Comparison of ENCODE assay signal across 2 mouse cellular contexts in genomic region chr17:34118113-34118872, GRCm38 (mm10).
A peak's percentile ranks its signal among the peaks of the same experiment; 100 is the strongest.
TF ChIP-seq lines count a peak whose summit lies in the region.

No protein-coding gene starts in this region.

TF ChIP-seq in C2C12, 6 proteins besides CTCF, POLR2A, EP300 and RAD21:
- TF ChIP-seq MYOG (IDR thresholded peaks at IDR 0.05; ENCODE audit: control insufficient read depth, extremely low read depth, insufficient read length), result no peak
- TF ChIP-seq MYOD1 (IDR thresholded peaks at IDR 0.05; ENCODE audit: control insufficient read depth, insufficient read length, low read depth), result no peak
- TF ChIP-seq MAX (IDR thresholded peaks at IDR 0.05), result no peak
- no peak for TF ChIP-seq USF1 (IDR thresholded peaks at IDR 0.05; ENCODE audit: low read depth)
- no peak for TF ChIP-seq CEBPB (IDR thresholded peaks at IDR 0.05; ENCODE audit: low read depth)

TF ChIP-seq in MEL, 35 proteins besides CTCF, POLR2A, EP300 and RAD21:
- TF ChIP-seq UBTF (IDR thresholded peaks at IDR 0.05; ENCODE audit: borderline replicate concordance, insufficient read depth, low read depth, low read length) (peak; percentile 83; the same call in 1 of the 2 replicates), MYB (IDR thresholded peaks at IDR 0.05; ENCODE audit: low read depth, low read length) (no peak), MXI1 (IDR thresholded peaks at IDR 0.05; ENCODE audit: low read depth, low read length) (peak; percentile 28; the same call in 1 of the 2 replicates), TBP (IDR thresholded peaks at IDR 0.05; ENCODE audit: low read depth, low read length) (peak; percentile 36; the same call in 1 of the 2 replicates), ZC3H11A (IDR thresholded peaks at IDR 0.05; ENCODE audit: low read depth, low read length) (no peak), SIN3A (IDR thresholded peaks at IDR 0.05; ENCODE audit: low read length) (peak; percentile 64; the same call in 1 of the 2 replicates), TAL1 (IDR thresholded peaks at IDR 0.05; ENCODE audit: low read length) (no peak), HCFC1 (IDR thresholded peaks at IDR 0.05; ENCODE audit: low read depth, low read length) (0 out of 2 replicates have a peak, but pooled peaks have one; percentile 10), POLR2AphosphoS5 (IDR thresholded peaks at IDR 0.05; ENCODE audit: borderline replicate concordance, low read depth, low read length) (peak; percentile 41; the same call in 1 of the 2 replicates)
